Mouse (Mus musculus) MEL-GATA-1-ER (cell line): ENCODE measurements around the gene Gsdme.

Experiments used
- DNase-seq: peaks from one replicate; pipeline ENCODE4 v3.0.0-alpha.2; 2012; ENCODE audit warnings: low read depth; ENCODE audit errors: extremely low read depth

Gene Gsdme

DNA sequence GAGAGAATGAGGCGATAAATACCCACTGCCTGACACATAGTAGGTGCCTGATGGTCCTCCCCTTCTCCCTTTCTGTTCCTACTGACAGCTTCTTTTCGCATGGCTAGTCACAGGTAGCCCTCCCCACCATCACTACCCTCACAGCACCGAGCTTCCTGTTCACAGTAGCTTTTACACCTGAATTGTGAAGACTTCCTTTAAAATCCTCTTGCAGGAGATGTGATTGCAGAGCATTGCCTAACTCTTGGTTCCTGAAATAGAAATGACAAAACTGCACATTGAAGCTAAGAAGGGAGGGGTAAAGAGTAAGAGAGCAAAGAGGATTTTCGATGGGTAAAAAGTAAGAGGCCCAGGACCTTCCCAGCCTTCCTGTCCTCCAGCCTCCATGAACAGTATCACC is 18.7 kb downstream of the Gsdme start:
- DNase-seq: no peak

DNA sequence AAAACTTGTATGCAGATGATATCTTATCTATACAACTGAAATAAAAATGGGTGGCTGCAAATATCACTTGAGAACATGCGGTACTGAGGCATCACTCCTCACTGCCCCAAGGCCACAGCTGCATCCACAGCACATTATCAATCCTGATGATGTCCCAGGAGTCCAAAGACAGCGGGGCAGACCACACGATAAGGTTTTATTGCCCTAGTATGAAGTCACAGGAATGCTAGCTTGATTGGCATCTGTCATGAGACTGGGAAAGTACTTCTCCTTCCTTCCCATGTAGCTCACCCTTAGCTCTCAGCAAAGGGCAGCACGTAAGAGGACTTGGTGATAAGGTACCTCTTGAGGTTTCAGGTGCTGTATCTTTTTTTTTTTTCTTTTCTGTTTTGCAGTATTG is 19.5 kb downstream of the Gsdme start:
- DNase-seq: no peak

DNA sequence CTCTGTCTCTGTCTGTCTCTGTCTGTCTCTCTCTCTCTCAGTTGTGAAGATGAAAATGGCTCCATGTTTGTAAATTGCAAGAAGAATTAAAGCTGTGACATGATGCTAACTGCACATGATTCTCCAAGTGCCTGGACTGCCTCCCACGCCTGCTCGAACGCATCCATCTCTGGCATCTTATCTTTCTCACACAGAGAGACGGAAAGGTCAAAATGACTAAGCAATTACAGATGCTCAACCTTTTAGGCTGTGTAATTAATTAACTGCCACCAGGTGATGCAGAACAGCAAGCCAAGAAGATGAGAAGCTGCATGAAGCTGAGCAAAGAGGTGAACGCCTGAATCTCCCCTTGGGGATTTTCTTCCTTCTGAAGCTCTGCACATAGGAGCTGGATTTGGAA is 23.2 kb downstream of the Gsdme start:
- no peak for DNase-seq

DNA sequence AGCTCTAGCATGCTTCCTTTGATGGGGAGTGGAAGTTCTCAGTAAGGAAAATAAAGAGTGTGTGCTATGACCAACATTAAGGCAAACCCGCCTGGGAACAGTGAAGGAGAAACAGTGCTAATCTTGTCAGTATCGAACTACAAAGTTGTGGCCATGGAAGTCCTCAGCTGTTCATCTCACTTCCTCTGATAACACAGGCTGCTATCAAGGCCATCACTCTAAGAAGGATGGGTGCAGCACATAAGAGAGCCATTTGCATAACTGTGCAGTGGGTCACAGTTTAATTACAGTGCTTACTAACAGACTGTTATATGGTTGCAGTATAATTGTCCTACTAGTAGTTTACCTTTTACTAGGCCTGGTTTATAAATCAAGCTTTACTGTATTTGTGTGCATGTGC is 23.8 kb downstream of the Gsdme start:
- no peak for DNase-seq

DNA sequence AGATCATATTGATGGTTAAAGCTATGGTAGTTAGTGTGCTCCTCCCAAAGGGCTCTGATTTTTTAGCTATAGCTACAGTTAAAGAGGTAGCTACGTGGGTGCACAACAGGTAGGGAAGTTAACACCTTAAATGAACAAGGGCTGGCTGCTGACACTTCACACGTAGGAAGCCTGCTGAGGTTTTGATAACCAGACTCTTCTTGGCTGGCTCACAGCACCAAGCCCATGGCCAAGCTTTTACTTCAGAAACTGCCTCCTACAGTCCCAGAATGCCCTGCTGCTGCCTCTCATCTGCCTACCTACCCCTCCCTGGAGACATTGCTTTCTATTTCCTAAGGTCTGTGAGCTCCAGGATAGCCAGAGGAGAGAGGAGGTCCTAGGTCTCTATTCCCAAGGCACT is 25.7 kb downstream of the Gsdme start:
- DNase-seq: no peak

DNA sequence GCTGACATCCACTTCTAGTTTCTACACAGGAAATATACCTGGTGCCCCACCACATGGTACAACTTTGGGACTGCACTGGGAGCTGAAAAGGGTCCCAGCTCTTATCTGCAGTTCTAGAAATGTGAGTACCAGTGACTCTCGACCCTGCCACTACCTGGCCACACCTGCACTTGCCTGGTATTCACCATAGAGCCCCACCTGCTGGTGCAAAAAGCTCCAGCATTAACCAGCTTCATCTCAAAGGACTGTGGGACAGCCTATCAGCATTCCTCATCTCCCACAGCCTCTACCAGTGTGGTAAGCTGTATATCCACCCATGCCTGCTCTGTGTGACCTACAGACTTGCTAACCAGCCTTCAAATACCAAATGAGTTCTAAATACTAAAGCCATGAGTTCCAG is 30.7 kb downstream of the Gsdme start:
- no peak for DNase-seq

DNA sequence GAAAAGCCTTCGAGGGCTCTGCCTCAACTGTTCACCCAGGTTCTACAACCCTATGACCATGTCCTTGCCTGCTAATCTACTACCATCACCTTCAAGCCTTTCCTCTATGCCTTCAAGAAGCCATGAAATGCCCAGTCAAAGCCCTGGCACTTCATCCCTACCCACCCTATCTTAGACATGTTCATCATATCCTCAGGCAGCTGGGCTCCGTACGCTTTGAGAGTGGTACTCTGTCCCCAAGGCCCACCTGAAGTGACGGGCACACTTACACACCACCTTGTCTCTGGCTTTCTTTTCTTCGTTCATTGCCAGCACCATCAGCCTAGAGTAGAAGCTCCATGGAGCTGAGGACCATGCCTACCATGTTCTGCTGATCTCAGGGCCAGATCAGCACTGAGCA is 32.4 kb downstream of the Gsdme start:
- DNase-seq: no peak

DNA sequence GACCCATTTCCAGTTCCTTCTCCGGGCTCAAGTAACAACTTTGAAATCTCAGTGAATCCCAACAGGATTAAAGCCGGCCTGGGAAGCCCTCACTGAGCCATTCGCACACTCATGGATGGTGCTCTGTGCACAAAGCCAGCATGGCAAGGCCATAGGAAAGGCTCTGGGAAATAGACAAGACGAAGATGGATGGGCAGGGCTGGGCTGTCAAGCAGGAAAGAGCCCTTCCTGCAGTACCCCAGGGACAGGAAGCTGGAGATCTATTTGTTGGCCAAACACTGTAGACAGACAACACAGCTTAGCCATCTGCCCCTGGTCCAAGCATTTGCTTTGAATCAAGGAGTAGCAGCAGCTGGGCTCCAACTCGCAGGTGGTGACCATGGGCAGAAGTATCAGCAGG is 35.5 kb downstream of the Gsdme start:
- no peak for DNase-seq

DNA sequence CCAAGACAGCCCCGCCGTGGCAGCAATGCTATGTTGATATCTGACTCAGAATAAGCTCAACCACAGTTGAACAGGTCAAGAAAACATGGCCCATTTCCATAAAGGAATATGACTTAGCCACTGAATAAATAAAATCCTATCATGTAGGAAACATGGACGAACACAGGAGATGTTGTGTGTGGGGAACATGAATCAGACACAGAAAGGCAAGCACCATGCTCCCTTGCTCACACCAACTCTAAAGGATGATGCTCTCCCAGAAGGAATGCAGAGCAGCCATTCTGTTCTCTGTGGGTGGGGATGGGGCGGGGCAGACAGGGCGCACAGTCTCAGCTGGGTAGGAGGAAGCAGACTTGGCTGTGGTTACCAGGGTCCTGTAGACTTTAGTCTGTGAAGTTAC is 38.4 kb downstream of the Gsdme start:
- DNase-seq: no peak

DNA sequence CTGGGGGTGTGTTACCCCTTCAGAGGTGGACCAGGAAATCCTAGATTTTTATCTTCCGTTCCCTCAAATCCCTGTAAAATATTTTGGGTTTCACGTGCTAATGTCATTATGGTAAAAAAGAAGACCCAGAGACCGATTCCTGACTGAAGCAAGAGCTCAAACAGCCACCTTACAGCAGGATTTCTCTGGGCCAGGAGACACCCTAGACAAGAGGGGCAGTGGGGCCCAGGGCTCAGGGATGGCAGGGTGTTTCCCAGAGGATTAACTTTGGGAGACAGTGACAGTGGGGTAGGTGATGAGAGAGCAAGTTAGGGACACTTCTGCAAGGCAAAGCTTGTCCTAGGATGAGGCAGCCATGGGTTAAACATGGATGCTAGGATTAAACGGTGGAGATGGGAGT is 40.1 kb downstream of the Gsdme start:
- DNase-seq: no peak

DNA sequence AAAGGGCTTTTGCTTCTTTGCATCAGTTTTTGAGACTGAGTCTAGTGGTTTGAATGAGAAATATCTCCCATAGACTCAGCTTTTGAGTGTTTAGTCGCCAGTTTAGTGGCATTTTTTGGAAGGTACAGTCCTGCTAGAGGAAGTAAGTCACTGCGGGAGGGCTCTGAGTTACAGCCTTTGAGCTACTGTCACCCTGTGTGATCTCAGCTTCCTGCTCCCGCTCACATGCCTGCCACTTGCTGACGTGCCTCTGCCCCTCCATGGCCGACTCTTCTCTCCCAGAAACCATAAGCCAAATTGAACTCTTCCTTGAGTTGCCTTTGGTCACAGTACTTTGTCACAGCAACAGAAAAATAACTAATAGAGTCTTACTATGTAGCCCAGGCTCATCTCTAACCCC is 40.7 kb downstream of the Gsdme start:
- DNase-seq: no peak

DNA sequence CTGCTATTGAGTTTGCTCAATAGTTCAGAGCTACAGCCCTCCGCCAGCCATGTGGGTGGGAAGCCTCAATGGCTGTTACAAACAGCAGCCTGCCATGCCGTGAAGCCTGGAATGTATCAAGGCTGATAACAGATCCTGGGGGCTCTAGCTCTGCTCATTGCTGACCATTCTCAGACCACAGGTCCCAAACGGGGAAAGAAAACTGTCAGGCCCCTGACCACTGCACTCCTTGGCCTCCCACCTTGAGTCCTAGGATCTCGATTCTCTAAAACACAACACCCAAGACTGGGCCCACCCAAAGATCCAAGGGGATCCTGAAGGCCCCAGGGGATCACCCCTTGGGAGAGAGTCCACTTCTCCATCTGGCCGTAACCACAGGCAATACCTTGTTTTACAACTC is 41.3 kb downstream of the Gsdme start:
- DNase-seq: no peak

DNA sequence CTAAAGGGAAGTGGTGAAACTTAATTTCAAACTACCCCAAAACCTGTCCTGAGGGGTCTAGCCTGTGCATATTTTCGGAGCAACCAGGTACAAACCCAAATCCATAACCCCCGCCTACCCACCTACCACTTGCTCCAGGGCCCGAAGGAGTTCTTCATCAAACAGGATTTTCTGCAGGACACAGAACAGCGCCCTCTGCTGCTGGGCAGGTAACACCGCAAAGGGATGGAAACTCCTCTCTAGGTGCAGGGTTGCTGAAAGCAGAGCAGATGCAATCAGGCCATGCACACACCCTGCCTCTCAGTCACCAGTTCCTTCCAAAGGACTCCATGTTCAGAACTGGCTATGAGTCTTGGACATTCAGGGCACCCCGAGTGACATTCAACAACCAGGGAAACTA is 42.8 kb downstream of the Gsdme start:
- DNase-seq: no peak

DNA sequence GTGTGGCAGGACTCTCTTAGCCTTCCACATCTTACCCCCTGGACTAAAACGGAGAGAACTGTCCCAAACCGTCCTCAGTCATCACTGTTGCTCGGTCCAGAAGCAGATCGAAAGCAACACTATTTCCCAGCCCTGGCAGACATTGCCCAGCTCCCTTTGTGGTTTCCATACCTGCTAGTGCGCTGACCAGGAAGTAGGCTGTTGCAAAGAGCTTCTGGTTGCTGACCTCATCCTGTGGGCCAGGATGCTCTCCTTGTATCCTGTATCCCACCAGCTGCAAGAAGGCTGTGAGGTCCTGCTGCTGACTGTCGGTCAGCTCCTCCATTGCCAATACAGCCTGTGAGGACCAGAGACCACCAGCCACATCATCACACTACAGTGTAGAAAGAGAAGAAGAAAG is 44.6 kb downstream of the Gsdme start:
- DNase-seq: no peak

DNA sequence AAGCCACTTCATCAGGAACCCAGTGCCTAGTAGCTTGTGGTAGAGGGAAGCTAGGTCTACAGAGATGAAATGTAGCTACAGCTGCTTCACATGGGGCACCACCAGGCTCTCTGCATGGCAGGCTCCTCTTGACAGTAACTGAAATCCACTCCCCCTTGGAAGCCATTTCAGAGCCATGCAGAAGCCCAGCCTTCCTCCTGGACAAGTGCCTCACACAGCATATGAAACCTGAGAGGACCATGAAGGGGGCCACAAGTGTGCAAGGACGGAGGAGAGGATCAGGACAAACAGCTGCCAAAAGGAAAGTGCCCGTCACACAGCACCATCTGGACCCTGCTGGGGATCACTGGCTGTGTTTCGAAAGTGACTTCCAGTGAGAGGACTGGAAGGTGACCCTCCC is 45.0 kb downstream of the Gsdme start:
- no peak for DNase-seq

DNA sequence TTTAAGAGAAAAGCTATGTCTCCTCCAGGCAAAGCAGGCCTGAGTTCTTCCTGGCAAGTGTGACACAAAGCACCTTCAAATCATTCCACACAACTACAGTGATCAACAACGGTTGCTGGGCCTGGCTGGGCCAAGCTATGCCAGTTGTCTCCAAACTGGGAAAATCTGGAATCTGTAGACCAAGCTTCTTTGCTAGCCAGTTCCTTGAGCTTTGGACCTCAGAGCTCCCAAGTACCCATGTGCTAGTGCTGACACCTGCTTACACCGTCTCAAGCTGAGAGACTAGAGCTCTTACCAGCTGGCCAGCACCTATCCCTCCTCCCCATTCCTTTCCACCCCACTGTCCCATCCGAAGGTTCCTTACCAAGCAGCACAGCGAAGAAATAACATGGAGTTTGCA is 47.7 kb downstream of the Gsdme start:
- no peak for DNase-seq

DNA sequence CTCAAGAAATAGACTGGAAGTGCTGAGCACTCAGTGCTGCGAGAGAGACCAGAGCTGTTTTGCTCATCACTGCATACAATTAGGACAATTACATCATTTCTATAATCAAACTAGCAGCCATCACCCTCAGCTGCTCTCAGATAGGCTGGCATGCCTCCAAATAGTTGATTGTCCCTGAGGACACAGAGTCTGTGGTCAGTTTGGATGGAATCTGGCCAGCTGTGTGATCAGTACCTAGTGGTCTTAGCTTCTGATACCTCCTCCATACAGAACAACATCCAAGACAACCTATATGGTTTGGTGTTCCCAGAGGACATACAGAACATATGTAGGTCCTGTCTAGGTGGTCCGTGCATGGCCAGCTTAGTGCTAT is 48.3 kb downstream of the Gsdme start:
- no peak for DNase-seq

DNA sequence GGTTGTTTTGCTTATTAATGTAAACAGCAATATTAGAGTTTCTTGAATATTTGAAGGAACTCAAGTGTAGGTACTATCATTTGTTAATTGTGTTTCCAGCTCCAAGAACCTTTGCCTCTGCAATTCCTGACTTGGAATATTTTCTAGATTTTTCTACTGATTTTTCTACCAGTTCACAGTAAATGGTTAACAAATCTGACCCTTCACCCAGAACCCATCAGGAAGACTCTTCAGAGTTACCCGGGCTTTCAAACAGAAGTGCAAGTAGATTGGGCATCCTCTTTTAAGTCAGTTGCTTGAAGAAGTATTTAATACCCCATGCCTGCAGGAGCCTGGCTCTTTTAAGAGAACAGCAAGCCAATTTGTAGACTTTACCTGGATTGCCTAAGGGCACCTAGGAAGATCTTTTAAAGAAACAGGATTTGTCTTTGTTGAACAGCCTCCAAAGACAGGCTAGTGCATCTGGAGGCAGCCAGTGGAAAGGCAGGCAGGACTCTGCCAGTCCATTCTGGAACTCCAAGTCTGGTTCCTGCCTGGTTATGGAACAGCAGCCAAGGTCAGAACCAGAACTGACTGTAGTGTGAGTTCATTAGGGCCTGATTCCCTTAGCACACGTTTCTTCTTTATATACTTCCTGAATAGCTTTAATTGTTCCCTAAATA is 48.8 kb downstream of the Gsdme start:
- no peak for DNase-seq

DNA sequence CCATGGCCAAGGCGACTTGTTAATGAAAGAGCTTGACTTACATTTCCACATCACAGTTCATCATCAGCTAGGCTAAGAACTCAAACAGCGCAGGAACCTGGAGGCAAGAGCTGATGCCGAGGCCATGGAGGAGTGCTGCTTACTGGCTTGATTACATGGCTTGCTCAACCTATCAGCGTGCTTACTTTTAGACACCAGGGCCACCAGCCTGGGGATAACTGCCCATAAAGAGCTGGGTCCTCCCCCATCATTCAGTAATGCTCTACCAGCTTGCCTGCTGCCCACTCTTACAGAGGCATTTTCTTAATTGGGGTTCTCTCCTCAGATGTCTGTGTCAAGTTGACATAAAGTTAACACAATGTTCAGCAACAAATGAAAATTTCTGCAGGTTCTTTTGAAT is 58.6 kb downstream of the Gsdme start:
- no peak for DNase-seq

DNA sequence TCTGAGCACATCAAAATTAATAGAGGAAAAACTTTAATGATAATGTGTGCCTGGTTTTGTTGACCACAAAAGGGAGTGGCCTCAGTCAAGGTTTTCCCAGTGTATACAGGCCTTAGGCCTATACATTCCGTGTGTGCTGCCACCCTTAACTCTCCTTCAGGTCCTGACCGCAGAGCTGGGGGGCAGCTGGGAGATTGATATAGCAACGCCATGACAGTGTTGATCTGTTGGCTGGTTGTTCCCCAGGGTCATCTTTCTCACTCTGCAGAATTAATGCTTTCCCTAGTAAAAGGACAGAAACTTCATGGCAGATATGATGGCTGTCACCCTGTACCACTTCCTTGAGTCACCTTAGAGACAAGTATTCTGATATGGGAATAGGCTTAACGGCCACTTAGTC is 59.3 kb downstream of the Gsdme start:
- DNase-seq: no peak

DNA sequence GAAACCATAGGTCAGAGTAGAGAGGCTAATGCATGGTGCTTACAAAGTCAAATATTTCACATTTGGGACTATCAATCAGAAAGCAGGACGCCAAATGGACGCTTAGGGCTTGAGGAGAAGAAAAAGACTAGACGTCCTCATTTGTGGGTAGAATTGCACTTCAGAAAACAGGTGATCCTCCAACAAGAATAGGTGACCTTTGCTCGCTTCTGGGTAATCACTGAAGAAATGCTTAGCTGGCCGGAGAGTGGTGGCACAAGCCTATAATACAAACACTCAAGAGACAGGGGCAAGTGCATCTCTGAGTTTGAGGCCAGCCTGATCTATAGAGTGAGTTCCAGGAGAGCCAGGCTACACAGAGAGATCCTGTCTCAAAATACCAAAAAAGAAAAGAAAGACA is 69.8 kb downstream of the Gsdme start:
- no peak for DNase-seq

DNA sequence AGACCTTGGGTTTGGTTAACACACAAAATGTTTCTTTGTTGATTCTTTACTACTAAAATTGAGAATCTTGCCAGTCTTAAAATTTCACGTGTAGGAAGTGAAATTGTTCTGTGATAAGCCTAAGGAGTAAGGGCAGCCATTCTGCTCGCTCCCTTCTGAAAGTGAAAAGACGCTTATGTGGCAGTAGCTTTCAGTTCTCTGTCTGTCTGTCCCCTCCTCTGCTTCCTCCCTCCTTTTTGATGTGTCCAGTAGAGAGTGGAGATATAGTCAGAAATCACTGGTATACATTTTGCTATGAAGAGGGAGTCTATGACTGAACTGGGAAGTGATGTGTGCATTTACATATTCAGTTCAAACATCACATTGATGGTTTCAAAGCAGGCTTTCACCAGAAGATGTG is 70.8 kb downstream of the Gsdme start:
- no peak for DNase-seq

DNA sequence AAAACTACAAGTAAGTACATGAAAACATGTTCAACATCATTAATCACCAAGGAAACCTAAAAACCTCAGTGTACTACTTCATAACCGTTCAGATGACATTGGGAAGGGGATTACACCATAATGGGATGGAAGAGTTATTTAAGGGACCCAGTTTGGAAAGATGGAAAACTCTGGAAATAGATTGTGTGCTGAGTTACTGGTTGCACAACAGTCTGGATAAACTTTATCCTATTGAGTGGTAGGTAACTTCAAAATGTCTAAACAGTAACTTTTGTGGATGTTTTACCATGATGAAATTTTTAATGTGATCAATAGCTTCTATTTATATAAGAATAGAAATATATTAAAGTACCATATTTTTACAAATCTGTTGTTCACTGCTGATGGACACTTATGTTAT is 71.5 kb downstream of the Gsdme start:
- no peak for DNase-seq

DNA sequence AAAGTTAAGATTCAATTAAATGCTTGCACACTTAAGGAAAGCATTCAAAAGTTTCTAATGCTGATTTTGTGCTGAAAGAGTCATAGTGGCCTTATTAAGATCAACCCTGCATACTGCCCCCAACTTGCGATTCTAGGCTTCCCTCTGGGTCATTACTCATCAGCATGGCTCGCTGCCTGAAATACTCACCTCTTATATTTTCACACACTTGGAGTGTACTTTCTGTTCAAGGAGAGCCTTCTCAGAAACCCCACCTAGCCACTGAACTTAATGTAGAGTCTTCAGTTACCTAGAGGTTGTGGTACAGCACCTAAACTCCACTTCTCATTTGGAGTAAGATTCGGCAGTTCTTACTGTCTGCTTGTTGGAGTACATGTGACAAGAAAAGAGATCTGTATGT is 72.1 kb downstream of the Gsdme start:
- no peak for DNase-seq
